Comparison of ENCODE assay signal across 16 mouse cellular contexts in the genomic region with DNA sequence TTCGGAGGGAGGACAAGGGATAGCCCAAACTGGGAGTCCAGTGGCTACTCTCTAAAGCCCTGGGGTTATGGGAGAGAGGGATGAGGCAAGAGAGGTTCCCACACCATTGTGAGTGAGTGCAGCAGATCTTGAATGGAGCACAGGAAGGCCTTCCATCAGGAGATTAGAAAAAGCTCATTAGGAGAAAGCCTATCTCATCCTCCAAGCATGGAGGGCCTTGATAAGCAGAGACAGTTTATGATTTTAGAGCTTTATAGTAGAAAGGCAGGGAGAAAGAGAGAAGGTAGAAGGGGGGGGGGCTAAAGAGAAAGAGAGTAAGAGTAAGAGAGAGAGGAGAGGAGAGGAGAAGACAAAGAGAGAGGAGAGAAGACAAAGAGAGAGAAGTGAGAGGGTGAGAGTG.
"Had no signal": no experiment of that assay in that cellular context is flagged by ENCODE, and none has a peak within 500 bp of the region (broad histone marks: within the 10 kb centered on the region; RNA-seq: fewer than 3 reads in every experiment).

No protein-coding gene starts in this region.

- H3K9me3 ChIP-seq: neural tube, embryonic 13.5 days; neural tube, embryonic 15.5 days; stomach, embryonic 15.5 days had no signal

- DNase-seq: retina, postnatal 1 day; right cerebral cortex, adult 18-20 months; right cerebral cortex, postnatal 14 days; right cerebral cortex, postnatal 25 days; right cerebral cortex, postnatal 4 days; spleen, adult 18-20 months; thymus, adult 18-20 months; thymus, adult 2 months; thymus, postnatal 14 days; thymus, postnatal 25 days; thymus, postnatal 36 days; thymus, postnatal 4 days had no signal

- H3K4me3 ChIP-seq: neural tube, embryonic 13.5 days; neural tube, embryonic 15.5 days; stomach, embryonic 15.5 days had no signal

- H3K36me3 ChIP-seq: neural tube, embryonic 13.5 days; neural tube, embryonic 15.5 days; stomach, embryonic 15.5 days had no signal

- H3K4me1 ChIP-seq: neural tube, embryonic 13.5 days; neural tube, embryonic 15.5 days; stomach, embryonic 15.5 days had no signal

- H3K27me3 ChIP-seq: neural tube, embryonic 13.5 days; neural tube, embryonic 15.5 days; stomach, embryonic 15.5 days had no signal

- H3K27ac ChIP-seq: neural tube, embryonic 13.5 days; neural tube, embryonic 15.5 days; stomach, embryonic 15.5 days; stomach, postnatal 0 days had no signal

- H3K9ac ChIP-seq: neural tube, embryonic 13.5 days; neural tube, embryonic 15.5 days; stomach, embryonic 15.5 days had no signal
